Mouse (Mus musculus): ENCODE data around the gene Rarres2.

Gene Rarres2

GRCm38 (mm10) chr6:48579215-48579648 is 6.6 kb upstream of the Rarres2 start:
- DNase-seq (ENCODE audit: low spot score): no peak

DNA sequence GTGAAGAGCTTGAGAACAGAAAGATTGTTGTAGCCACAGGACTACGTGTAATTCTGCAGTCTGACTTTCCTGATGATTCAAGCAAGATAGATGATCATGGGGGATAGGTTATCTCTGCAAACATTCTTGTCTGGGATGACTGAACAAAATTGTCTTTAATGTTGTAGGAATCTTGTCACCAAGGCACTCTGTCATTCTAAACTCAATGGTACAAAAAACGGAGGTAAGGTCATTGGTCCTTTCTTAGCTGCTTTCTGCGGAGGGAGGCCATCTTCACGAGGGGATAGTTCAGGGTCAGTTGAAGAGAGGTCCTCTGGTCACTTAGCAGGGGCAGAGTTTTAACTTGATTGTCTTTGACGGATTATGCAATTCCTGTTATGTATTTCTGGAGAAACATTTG is 6.1 kb upstream of the Rarres2 start:
- no peak for DNase-seq (ENCODE audit: low spot score)

- no peak for DNase-seq (ENCODE audit: low spot score)
Observed at GRCm38 (mm10) chr6:48573981-48574380, 1.4 kb upstream of the Rarres2 start.

DNA sequence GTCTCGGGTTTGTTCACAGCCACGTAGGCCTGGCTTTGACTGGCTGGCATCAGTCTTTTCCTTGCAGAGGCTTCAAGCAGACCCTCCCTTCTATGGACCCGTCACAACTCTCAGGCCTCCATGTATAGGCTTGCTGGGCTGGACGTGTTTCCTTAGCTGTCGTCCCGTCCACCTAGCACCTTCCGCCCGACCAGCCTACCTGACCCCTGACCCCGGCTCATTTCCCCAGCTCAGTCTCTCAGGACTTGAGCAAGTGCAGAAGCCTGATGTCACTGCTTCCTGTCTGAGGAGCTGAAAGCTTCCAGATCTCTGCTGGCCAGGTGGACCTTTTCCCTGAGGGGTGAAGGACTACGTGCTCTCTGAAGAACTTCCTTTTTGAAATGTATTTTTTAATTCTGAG is 691 bp upstream of the Rarres2 start:
- peak; percentile 68 for DNase-seq (ENCODE audit: low spot score)

GRCm38 (mm10) chr6:48572014-48572413 is 575 bp downstream of the Rarres2 start:
- no peak for DNase-seq (ENCODE audit: low spot score)

GRCm38 (mm10) chr6:48569065-48569807 is 3.4 kb downstream of the Rarres2 start:
- no peak for DNase-seq (ENCODE audit: low spot score)

DNA sequence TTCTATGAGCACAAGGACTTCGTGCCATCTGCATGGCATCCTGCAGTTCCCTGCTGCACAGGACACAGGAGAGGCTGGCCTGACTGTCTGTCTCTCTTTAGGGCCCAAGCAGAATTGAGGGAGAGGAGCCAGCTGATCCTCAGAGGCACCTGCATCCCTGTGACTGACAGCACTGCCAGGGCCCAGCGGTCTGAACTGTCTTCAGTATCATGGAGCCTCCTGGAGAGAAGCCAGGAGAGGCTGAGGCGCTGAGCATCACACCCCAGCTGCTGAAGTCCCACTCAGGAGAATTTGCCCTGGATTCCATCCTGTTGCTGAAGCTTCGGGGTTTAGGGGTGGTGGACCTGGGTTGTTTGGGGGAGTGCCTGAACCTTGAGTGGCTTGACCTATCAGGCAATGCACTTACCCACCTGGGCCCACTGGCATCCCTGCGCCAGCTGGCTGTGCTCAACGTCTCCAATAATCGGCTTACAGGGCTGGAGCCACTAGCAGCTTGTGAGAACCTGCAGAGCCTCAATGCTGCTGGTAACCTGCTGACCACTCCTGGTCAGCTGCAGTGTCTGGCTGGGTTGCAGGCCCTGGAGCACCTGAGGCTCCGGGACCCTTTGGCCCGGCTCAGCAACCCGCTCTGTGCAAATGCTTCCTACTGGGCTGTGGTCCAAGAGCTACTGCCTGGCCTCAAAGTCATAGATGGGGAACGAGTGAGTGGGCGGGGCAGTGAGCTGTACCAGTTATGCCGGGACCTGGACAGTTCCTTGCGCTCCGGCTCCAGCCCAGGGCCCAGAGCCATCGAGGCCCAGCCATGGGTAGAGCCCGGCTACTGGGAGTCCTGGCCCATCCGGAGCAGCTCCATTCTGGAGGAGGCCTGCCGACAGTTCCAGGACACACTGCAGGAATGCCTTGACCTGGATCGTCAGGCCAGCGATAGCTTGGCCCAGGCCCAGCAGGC is 4.3 kb downstream of the Rarres2 start:
- no peak for DNase-seq (ENCODE audit: low spot score)

DNA sequence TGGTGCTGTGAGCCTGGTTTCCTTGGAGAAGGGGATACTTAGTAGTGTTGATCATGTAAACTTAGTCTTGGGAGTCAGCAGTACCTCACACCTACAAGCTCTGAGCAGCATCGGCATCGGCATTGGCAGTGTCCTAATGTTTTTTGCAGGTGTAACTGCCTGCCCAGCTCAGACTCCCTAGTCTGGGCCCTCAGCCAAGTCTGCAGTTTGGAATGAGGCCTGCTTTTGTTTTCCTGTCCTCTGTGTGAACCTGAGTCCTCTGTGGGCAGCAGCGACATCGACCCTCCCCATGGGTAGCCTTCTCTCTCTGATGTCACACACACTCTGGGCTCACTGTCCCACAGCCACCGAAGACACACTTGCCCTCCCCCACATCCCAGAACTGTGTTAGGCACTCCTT is 6.3 kb downstream of the Rarres2 start:
- no peak for DNase-seq (ENCODE audit: low spot score)

- DNase-seq (ENCODE audit: low spot score): no peak
Observed at GRCm38 (mm10) chr6:48565693-48566310, 6.8 kb downstream of the Rarres2 start.

GRCm38 (mm10) chr6:48555956-48556355 is 16.6 kb downstream of the Rarres2 start:
- no peak for DNase-seq (ENCODE audit: low spot score)

GRCm38 (mm10) chr6:48555104-48555890 is 17.3 kb downstream of the Rarres2 start:
- peak; percentile 91 for DNase-seq (ENCODE audit: low spot score)

GRCm38 (mm10) chr6:48554280-48555103 is 18.1 kb downstream of the Rarres2 start, which contains the start of gene Lrrc61:
Lrrc61 (plus strand) TSS chr6:48554796.
- peak; percentile 95 for DNase-seq (ENCODE audit: low spot score)

DNA sequence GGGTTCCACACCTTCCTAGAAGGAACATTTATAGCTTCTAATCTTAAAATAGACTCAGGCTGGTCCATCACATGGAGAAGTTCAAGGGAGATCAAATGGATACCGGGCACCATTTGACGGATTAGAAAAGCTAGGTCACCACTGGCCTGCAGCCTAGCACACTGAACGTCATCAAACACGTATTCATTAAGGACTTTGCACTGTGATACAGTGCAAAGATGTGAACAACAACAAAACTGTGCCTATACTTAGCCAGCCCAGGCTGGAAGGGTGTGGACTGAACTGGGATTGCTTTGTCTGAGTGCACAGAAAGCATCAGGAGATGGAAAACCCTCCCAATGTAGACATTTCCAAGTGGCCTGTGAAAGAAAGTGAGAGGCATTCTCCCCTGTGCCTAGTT is 18.8 kb downstream of the Rarres2 start:
- DNase-seq (ENCODE audit: low spot score): no peak

- DNase-seq (ENCODE audit: low spot score): peak; percentile 54
Observed at GRCm38 (mm10) chr6:48552918-48553317, 19.7 kb downstream of the Rarres2 start.

DNA sequence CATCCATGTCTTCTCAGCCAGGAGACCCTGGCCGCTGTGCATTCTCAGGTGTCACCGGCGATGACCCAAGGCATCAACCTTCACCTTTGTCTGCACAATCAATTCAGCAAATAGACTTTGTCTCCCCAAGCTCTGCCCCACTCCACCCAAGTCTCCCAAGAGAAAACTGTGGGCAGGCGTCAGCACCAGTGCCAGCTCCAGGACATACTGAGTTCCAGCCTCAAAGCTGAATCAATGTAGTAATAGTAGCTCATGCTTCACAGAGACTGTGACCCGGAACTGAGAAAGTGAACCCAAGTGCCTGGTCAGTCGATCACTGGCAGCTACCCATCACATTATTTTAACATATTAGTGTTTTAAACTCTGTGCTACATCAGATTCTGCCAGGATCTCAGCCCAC is 24.3 kb downstream of the Rarres2 start:
- DNase-seq (ENCODE audit: low spot score): no peak

DNA sequence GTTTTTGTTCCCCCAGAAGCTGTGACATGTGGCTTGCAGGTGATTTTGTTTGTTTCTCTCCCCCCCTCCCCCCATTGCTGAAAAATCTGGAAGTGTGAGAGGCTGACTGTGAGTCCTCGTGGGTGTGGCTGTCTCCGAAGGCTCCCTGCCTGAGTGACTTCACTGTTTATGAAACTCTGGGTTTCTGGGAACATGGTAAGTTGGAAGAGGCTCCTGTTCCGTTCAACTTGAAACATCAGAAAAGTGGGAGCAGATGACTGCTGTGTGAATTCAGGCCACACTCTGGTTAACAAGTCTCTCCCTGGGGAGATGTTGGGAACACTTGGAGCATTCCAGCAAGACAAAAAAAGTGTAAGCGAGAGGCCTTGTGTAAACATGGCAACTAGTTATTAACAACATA is 25.7 kb downstream of the Rarres2 start:
- no peak for DNase-seq (ENCODE audit: low spot score)

DNA sequence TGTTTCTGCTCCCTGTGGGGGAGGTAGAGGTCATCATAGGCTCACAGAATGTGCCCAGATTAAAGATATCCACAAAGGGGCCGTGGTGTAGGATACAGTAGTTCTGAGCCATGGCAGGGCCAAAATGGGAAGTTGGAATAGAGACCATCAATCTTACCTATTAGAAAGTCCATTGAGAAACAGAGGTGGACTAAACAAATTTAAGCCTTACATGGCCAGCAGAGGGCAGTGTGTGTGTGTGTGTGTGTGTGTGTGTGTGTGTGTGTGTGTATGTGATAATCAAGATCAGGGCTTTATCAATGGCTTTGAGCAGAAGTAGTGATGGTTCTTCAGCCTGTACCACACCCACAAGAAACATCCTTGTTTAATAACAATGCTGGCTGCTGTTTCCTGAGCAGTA is 26.3 kb downstream of the Rarres2 start:
- peak; percentile 71 for DNase-seq (ENCODE audit: low spot score)

- DNase-seq (ENCODE audit: low spot score): no peak
Observed at GRCm38 (mm10) chr6:48545251-48545650, 27.3 kb downstream of the Rarres2 start.

- DNase-seq (ENCODE audit: low spot score): no peak
Observed at GRCm38 (mm10) chr6:48542631-48543030, 30.0 kb downstream of the Rarres2 start.

DNA sequence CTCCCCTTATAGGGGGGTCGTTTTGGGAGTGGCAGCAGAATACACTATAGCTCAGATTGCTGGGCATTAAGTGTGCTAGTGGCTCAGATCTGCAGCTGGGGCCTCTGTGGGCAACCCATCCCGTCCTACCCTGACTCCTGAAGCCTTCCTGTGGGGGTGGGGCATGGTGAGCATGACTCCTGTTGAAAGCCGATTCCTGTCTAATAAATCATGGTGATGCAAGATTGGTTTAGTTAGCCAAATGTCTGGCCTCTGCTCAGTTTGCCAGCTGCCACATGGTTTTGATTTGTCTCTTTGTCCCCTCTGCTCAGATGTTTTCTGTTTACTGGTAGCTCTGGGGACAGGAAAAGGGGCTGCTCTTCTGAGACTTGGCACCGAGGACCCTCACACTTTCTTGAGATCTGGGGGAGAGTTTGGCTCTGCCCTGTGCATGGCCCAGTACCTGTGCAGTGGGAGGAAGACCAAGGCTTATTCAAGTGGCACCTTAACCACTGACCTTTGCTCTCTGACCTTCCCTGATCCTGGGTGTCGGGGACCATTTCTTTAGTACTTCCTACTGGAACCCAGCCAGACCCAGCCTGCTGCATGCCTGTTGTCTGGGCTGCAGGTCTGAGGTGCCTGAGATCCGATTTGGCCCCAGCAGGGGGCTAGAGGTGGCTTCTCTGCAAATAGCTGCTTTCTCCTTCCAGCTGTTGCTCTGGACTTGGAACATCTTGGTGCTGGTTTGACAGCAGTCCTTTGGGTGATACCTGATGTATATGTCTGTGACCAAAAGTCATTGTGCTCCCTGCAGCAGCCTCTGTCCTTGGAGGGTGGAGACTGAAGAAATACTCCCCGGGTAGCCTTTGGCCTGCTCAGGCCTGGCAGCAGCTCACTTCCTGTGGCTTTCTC is 30.8 kb downstream of the Rarres2 start:
- peak; percentile 83 for DNase-seq (ENCODE audit: low spot score)
